Mouse (Mus musculus) olfactory bulb, adult 2 months (tissue): Measurements from ENCODE around the gene Prnd.

Experiments used
- CTCF ChIP-seq: fragments of 200-500 bp; IDR thresholded peaks from 2 replicates; pipeline ENCODE4 v1.5.1; 2012; ENCODE audit warnings: low read depth, mild to moderate bottlenecking, low read length, moderate library complexity; ENCODE audit not compliant: insufficient read depth
- POLR2A ChIP-seq: fragments of 200-500 bp; IDR thresholded peaks from 2 replicates; pipeline ENCODE4 v1.6.1; 2012; ENCODE audit warnings: mild to moderate bottlenecking, low read depth, low read length, moderate library complexity; ENCODE audit not compliant: insufficient read depth

DNA sequence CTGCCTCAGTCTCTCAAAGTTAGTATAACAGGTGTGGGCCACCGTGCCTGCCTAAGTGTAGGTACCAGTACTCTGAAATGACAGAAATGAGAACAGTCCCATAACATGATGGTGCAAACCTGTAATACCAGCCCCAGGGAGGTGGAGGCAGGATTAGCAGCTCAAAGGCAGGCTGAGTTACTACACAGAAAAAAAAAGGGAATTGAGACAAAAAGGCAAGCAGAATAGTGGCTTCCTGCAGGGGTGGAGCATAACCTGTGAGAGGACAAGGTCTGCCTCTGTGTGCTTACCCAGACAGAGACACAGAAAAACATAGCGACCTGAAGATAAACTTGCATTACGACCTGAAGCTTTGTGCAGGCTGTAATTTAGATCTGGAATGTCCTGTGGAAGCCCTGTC lies 26.0 kb downstream of the Prnd start:
- TF ChIP-seq POLR2A (no peak), CTCF (no peak)
